Mouse (Mus musculus) frontal cortex, postnatal 25 days (tissue): ENCODE data around the gene Ncln.

Experiments
- DNase-seq, 2 experiments: peaks; one replicate each; pipeline ENCODE4 v3.0.0; 2022; ENCODE audit warnings: low spot score in 2 of 2

Gene Ncln

DNA sequence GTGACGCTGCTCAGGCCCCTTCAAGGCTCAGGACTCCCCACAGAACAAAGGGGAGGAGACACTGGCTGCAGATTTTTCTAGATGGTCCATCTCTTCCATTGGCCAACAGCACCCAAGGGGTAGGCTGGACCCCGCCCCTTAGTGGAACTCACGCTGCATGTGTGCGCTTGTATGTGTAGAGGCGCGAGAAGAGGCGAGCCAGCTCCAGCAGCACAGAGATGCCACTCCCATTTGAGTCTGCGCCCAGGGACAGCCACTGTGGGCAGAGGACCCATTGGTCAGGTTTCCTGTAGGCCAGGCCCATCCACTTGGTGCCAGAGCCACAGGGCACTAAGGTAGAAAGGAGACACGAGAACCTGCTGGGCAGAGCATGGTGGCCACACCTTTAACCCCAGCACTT lies 5.2 kb downstream of the Ncln start:
- DNase-seq: no peak

DNA sequence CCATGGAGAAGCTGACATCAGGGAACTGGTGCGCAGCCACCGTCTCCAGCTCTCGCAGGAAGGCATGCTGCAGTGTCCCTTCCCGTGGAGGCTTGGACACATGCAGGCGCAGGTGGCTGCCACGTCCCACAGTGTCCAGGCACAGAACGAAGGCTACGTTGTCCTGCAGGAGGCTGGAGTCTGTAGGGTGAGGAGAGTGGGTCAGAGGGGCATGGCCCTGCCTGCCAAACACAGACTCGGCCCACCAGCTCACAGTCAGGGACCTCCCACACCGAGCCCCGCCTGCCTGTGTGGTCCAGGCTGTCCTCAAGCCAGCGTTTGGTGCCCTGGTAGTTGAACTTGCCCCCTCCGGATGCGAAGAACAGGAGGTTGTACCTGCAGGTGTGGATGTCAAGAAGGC lies 6.3 kb downstream of the Ncln start:
- DNase-seq: no peak

DNA sequence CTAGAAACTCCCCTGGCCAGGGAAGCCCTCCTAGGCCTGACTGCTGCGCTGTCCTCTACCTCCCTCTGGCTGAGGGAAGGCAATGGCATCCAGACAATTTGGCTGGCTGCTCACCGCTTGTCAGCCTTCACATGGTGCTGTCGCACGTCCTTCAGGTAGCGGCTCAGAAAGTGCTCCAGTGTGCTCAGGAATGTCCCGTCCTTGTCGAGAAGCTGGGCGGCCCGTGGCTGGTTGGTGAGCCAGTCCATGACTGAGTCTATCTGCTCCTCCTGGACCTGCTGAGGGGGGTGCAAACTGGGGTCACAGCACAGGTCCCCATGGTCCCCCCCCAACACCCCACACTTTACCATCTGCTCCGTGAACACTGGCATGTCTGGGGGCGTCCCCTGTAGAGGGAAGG lies 8.1 kb downstream of the Ncln start:
- no peak for DNase-seq

DNA sequence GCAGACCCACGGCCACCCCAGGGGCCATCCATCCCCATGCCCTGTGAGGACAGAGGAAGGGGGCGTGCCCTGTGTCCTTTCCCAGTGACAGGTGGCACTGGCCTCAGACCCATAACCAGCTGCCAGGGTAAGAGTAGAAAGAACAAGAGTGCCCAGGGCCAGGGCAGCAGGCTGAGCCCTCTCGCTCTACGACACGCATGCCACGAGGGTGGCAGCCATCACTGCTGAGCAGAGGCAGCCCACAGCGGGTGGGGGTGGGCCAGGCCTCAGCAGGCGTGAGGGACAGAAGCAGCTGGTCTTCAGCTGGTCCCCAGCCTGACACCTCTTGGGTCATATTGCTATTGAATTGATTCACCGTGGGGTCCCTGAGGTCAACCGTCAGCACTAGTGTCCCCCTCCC lies 9.7 kb downstream of the Ncln start:
- DNase-seq: no peak

DNA sequence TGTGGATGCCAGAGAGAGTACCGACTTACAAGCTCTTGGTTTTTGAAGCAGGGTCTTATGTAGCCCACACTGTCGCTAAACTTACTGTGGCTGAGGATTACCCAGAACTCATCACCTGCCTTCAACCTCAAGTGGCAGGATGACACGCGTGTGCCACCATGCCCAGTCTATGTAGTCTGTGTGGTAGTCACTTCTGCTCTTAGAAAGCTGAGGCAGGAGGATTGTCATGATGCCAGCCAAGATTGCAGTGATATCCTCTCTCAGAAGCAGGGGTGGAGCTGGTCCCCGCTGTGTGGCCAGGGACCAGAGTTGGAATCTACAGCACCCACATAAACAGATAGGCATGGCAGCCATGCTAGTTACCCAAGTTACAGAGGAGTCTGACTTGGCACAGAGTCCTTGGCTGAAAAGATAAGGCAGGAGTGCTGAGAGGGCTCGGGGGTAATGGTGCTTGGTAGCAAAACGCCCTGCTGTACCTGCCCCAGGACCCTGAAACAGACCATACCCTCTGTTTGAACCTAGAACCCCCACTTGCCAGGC lies 10.6 kb downstream of the Ncln start:
- DNase-seq: no peak

DNA sequence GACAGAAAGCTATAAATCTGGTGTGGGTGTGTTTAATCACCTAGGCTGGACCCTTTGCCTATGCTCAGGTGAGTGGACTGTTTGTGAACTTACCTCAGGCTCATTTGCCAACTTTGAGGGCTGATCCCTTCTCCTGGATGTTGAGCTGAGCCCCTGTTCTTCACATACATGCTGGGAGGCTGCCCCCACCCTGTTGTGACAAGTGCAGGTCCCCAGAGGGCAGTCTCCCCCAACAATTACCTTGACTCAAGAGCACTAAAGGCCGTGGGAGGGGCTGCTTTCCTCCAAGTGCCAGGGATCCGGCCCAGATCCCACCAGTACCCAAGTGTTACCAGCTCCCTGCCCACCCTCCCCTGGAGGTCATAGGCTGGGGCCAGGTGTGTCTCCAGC lies 11.1 kb downstream of the Ncln start:
- no peak for DNase-seq

DNA sequence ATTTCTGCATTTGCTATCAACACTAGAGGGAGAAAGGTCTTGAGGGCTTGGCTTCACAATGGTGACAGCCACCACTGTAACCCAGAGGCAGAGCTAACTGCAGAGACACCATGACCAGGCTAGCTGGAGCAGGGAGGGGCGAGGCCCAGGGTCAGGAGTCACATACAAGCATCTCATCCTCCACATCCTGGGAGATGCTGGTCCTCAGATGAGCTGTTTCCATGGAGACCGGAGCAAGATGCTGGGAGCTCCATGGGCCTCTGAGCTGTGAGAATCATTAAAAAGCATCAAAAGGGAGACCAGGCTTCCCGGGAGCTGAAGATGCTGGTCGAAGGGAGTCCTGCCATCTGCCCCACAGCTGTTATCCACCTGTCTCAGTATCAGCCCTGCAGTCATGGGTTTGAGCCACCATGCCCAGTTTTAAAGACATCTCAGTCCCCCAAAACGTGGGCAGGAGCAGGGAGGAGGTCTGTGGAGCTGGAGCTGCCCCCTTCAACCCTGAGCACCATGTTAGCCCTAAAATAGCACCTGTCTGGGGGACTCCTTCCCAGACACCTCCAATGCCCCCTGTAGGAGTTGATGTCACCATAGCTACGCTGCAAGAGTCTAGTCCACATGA lies 11.6 kb downstream of the Ncln start:
- DNase-seq: no peak

DNA sequence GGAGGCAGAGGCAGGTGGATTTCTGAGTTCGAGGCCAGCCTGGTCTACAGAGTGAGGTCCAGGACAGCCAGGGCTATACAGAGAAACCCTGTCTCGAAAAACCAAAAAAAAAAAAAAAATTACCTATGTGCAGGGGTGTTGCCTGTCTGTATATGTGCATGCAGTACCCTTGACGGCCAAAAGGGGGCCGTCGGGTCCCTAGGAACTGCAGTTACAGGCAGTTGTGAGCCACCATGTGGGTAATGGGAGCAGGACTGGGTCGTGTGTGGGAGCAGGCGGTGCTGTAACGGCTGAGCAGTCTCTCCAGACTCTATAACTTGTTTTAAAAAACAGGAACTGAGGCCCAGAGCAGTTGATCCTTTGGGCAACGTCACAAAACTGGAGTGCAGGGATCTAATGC lies 12.2 kb downstream of the Ncln start:
- DNase-seq: no peak

DNA sequence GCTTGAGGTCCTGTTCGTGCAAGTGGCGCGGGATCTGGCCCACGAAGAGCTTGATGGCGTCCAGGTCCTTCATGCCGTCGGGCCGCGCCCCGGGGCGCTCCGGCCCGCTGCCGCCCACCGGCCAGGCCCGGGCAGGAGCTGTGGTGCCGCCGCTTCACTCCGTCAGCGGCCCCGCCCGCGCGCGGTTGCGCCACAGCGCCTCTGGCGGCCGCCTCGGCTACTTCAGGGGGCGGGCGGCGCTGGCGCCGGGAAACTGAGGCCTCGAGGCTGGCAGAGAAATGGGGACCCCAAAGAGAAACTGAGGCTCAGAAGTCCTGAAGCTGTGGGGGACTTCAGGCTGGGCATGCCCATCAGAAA lies 13.7 kb downstream of the Ncln start, which contains the start of gene Celf5:
Celf5 (minus strand) TSS at position 177 of the 357 bp plus-strand sequence.
- DNase-seq: peak in 1 of 2 experiments; percentile 55

DNA sequence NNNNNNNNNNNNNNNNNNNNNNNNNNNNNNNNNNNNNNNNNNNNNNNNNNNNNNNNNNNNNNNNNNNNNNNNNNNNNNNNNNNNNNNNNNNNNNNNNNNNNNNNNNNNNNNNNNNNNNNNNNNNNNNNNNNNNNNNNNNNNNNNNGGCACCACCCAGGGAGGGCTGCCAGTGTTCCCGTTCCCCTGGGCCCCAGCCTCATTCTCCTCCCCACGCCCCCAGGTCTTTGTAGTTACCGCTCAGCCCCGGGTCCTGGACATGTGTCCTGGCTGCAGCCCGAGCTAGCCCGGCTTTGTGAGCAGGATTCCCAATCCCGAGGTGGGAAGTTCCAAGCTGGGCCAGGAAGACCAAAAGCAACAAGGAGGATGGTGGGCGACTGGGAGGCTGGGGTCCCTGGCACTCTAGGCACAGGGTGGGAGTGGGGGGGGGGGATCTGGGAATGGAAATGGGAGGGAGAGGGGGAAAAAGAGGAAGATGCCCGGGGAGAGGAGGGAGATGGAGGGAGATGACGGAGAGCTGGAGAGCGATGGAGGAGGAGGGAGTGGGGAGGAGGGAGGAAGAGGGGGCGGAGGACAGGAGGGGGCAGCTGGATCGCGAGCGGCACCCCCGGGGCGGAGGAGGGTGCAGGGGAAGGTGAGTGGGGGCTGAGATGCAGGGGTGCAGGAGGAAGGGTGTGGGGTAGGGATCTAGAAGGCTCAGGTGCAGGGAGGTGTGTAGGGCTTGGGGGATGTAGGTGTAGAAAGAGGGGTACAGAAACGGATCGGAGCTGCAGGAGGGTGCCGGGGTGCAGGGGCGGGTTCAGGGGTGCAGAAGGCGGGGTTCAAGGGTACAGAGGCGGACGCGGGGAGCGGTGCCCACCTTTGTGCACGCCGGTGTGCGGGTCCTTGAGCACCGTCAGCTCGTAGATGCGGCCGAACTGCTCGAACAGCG lies 14.3 kb downstream of the Ncln start:
- no peak for DNase-seq

DNA sequence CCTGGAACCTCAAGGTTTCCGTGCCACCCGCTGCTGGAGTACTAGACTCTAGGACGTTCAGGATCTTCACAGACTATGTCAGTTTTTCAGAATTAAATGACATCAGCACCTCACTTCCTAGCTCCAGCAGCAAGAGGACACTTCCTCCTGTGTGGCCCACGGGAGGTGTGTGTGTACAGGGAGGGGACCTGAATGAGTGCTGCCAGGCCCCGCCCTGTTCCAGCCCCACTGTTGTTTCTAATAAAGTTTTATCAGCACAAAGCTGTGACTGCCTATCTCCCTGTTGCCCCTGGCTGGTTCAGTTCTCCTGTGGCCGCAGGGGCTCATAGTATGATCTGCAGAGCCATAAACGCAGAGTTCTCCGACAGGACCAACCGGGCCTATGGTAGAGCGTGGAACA lies 21.7 kb downstream of the Ncln start:
- no peak for DNase-seq

DNA sequence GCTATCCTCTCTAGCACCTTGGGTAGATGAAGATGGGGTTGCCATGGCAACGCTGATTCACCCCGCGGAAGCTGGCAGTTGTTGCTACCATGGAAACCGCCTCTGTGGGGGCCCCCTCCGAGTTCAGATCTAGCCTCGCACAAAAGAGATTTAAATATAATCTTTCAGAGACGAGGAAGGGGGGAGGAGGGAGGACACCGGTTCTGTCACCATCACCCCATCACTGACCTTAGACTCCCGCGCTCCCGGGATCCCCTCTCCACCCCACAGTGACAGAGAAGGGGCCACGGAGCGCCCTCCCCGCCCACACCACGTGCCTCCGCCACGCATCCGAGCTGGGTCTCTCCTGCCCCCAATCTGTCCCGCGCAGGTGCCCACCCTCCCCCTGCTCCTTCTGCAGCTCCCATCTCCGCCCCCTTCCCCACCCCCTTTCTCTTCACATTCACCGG lies 23.2 kb downstream of the Ncln start:
- peak; percentile 67 to 80 for DNase-seq

DNA sequence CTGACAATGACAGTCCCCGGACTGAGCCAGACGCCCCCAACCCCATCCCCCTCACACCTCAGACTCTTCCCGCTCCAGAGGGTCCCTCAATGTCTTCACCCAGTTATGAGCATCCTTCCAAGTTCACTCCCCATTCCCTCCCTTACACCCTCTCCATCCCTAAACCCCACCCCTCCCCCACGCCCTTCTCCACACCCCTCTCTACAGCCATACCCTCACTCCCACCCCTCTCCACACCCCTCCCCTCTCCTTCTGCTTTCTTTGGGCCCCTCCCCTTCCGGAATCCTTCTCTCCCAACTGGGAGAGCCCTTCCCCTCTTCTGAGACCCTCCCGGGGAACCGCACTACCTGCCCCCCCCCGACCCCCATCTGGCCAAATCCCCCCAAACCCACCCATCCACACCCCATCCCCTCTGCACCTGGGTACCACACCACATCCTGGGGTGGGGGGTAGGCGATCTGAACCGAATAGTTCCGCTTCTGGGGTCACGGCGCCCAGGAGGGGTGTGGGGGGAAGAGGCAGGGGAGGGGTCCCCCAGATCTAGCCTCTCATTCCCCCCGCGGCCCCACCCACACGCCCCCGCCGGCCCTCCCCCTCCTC lies 23.7 kb downstream of the Ncln start:
- no peak for DNase-seq

DNA sequence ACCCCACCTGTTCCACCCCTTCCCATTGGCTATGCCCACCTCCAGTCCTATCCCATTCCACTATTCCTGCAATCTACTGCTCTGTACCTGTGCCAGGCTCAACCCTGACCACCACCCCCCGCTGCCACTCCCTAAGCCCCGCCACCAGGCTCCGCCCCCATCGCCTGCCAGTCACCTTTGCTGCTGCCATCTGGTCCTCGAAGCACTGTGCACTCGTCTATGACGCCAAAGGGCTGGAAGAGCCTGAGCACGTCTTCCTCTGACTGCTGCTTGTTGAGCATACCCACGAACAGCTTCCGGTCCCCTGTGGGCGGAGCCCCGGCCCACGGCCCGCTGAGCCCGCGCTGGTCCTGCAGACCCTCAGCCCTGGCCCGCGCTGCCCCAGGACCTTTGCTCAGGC lies 25.7 kb downstream of the Ncln start:
- no peak for DNase-seq

DNA sequence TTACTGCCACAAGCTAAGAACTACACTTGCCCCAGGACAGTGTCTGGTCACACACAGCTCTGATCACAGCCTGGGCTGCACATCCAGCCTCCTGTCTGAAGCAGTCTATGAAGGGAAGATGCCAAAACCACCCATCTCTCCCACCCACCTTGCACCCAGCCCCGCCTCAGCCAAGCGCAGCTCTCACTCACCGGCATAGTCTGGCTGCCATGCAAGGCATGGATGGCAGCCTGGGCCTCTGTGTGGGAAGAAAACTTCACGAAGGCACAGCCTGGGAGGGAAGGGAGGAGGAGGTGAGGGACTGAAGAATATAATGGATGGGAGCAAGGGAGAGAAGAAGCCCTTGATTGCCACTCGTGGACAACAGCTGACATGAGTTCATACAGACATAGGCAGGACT lies 26.9 kb downstream of the Ncln start:
- DNase-seq: peak; percentile 55 to 67

DNA sequence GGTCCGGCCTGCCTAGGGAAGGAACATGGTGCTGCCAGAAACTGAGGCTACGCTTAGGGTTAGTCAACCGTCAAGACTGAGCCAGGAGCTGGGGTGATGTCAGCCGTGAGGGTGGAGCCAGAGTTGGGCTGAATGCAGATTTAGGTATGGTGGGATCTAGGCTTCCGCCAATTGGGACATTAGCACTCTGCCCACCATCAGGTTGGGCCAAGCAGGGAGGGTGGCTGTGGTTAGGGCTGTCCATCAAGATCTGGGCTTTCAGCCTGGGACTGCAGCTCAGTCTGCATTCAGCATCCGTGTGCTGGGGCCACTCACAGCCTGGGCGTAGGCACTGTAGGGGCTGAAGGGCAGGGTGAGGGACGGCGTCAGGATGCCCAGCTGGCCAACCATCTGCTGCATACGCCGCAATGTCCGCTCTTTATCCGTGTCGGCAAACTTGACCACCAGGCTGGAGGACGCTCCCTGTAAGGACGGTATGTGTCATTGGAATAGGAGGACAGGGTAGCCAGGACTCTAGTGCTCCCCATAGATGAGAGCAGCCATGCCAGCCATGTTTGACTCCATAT lies 28.4 kb downstream of the Ncln start:
- no peak for DNase-seq

DNA sequence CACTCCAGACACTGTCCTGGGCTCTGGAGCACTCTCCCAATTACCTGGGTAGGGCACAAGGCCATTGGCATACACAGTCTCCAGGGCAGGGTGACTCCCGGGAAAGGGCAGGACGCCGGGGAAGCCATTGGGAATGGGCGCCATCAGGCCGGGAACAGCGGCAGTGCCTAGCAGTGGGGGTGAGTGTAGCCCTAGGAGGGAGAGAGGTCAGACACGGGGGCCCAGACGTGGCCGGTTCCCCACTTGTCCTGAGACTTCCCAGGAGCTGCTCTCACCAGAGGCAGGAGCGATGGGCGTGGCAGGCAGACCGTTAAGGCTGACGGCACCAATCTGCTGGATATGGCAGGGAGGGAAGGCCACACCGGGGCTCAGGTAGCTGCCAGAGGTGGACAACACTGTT lies 29.3 kb downstream of the Ncln start:
- DNase-seq: no peak

DNA sequence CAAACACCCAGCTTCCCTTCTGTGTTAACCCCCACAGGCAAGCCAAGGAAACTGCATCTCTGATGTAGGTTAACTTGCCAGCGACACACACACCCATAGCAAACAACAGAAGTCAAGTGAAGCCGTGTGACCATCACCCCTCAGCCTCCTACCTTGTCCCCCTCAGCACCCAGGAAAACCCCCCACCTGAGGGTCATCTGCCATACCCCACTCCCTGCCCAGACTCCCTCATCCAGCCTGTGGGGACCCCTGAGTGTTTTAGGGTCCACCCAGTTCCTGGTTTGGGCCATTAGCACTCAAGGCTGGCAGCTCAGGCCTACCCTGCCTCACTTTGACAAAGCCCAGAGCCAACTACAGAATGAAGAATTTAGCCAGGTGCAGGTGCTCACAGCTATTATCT lies 30.1 kb downstream of the Ncln start:
- peak in 1 of 2 experiments; percentile 4 for DNase-seq

DNA sequence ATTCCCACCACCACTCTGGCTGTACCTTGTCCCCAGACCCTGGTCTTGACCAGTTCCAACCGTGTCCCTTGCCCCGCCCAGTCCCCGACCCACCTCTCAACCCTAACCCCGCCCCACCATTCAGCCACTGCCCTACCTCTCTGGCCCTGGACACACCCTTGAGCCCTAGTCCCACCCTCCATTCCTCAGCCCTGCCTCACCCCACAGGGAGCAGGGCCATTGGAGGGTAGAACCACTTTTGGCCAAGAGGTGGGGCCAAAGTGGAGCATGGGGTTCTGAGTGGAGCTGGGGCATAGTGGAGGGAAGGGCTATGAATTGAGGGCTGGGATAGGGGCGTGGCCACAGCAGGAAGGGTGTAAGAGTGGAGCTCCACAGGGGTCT lies 30.9 kb downstream of the Ncln start:
- DNase-seq: peak in 1 of 2 experiments; percentile 6

DNA sequence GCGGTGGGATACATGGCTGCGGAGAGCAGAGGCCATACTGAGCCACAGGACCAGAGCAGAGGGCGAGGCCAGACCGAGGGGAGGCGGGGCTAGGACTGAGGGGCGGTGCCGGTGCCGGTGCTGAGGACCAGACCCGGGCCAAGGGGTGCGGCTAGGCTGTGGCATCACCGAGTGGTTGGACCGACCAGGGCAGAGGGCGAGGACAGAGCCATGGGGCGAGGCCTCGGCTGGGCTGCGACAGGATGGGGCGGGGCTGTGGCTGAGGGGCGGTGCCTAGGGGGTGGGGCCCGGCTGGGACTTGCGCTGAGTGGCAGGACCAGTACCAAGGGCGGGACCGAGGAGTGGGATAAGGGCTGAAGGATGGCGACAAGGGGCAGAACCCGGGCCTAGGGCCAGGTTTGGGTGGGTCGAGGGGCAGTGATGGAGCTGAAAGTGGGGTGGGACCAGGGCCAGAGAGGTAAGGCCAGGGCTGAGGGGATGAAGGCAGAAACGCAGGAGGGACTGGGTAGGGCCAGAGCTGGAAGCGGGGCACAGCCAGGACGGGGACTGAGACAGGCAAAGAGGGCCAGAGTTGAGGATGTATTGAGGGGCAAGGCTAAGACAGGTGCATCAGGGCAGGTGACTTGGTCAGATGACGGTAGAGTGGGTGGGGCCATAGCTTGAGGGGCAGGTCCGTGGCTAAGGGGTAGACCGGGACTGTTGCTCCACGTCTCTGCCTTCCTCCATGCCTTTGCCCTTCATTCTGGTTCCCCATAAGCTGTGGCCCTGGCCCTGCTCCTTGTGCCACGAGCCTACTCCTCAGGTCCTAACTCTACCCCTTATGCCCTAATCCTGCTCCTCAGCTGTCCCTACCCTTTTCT lies 31.6 kb downstream of the Ncln start:
- DNase-seq: peak; percentile 4 to 14

DNA sequence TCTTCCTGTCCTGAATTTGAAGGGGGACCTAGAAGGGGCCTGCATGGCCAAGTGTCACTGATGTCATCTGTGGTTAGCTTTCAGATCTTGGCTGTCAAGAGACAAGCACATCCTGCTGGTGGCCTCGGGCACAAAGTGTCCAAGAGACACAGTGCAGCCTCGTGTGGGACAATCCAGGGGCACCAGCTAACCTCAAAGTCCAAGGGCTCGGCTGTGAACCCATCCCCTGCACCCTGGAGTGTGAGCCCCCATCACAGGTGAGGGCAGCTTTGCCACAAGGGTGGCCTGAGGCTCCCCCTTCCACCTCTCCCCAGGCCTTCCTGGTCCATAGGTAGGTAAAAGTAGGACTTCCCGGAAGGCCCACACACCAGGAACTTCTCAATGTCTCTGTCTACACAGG lies 32.7 kb downstream of the Ncln start:
- peak; percentile 2 to 6 for DNase-seq
